Mouse (Mus musculus): ENCODE data around the gene Trove2. TPM values are rescaled to one million over a fixed set of nuclear protein-coding genes. Genes with fewer than 3 reads are reported as not detected.

Trove2 gene
- polyA plus RNA-seq, 1 experiment from 2014 or later, result 34.1 TPM

- Histone ChIP-seq H3K4me3 (peak overlapping the region; percentile 77), H3K27me3 (no peaks in the 10 kb centered on the region), H3K27ac (peak overlapping the region; percentile 89), H3K36me3 (no peaks in the 10 kb centered on the region), H3K4me2 (replicated peaks) (peak overlapping the region; percentile 73), H3K9me3 (no peaks in the 10 kb centered on the region), H3K4me1 (peaks cover 7% of the 10 kb centered on the region; the same call in 1 of the 2 replicates), H3K9ac (peak overlapping the region; percentile 91)
- ATAC-seq (ENCODE audit: insufficient number of reproducible peaks, insufficient read depth, low FRiP score, low TSS enrichment), result peak; percentile 81
- 2% methylated on average over 47 of the region's 48 CpGs for WGBS
Observed at GRCm38 (mm10) chr1:143702141-143702740, 74.6 kb downstream of the Trove2 start.

- Histone ChIP-seq H3K27me3 (no peaks in the 10 kb centered on the region), H3K9me3 (no peaks in the 10 kb centered on the region), H3K9ac (peak overlapping the region; percentile 91), H3K27ac (peak overlapping the region; percentile 89; the same call in 1 of the 2 replicates), H3K36me3 (peaks cover 4% of the 10 kb centered on the region; the same call in 1 of the 2 replicates), H3K4me1 (peaks cover 7% of the 10 kb centered on the region; the same call in 1 of the 2 replicates), H3K4me3 (peak overlapping the region; percentile 77), H3K4me2 (replicated peaks) (peak overlapping the region; percentile 73)
- ATAC-seq (ENCODE audit: insufficient number of reproducible peaks, insufficient read depth, low FRiP score, low TSS enrichment), result no peak
- 1% methylated on average over 13 of the region's 13 CpGs for WGBS
Observed at GRCm38 (mm10) chr1:143701736-143702135, 75.1 kb downstream of the Trove2 start.

Other genes with a start within 250 kb of the Trove2 start
- gene B3galt2, start 136.4 kb downstream of the Trove2 start, polyA plus RNA-seq (2016; fragmentation: Nextera tagmentation; extraction: Ambion mirVana), result 0.77 and 1.1 TPM in 2 replicates
- 37.3 and 38.1 TPM in 2 replicates for gene Cdc73, start 74.2 kb downstream of the Trove2 start, polyA plus RNA-seq (2016; fragmentation: Nextera tagmentation; extraction: Ambion mirVana)
- gene Glrx2, start 60.7 kb downstream of the Trove2 start, polyA plus RNA-seq (2016; fragmentation: Nextera tagmentation; extraction: Ambion mirVana), result 125 and 129 TPM in 2 replicates
- gene Uchl5, start 204 bp upstream of the Trove2 start, polyA plus RNA-seq (2016; fragmentation: Nextera tagmentation; extraction: Ambion mirVana), result 78.3 and 81.0 TPM in 2 replicates
- 69.5 and 81.3 TPM in 2 replicates for gene Rgs2, start 227.1 kb upstream of the Trove2 start, polyA plus RNA-seq (2016; fragmentation: Nextera tagmentation; extraction: Ambion mirVana)